Mouse (Mus musculus): ENCODE measurements around the gene Rhoa. TPM values are rescaled to one million over a fixed set of nuclear protein-coding genes. Genes with fewer than 3 reads are reported as not detected.
"Not testable (repeated sequence)": the region's sequence is repeated elsewhere in the genome, so short reads cannot be mapped to it uniquely, and the experiment has no call there.

The Rhoa gene
- polyA plus RNA-seq, 1 experiment from 2014 or later = 236 TPM

DNA sequence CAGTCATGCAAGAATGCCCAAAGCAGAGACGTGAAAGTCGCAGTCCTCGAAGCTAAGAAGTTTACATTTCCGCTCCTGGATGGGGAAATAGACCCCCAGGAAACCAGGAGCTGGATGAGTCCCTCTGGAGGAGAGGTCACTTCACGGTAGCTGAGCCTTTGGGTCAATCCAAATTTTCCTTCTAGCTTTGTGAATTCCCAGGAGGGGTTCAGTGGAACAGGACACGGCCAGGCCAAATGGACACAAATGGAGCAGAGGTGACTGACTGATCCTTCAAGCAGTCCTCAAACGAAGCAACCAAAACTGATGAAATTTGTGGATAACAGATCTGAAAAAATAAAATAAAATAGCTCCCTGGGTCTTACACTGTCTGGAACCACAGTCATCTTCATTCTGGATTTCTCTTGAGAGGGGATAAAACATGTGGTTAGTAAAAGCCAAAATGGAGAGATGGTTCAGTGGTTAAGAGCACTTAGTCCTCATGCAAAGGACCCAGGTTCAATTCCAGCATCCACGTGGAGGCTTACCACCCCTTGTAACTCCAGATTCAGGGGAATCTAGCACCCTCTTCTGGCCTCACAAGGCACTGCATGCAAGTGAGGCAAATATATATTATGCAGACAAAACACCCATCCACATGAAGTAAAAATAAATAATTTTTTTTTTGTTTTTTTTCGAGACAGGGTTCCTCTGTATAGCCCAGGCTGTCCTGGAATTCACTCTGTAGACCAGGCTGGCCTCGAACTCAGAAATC, 27.1 kb upstream of the Rhoa start:
- DNase-seq (ENCODE audit: low spot score) (no peak), ATAC-seq (ENCODE audit: insufficient read depth, low FRiP score, low TSS enrichment) (no peak)
- H3K4me3 ChIP-seq (ENCODE audit: low read depth, low read length) = no peak overlapping the region
- no peak overlapping the region for H3K27ac ChIP-seq (ENCODE audit: low read depth, low read length)
- no peaks in the 10 kb centered on the region for H3K27me3 ChIP-seq (ENCODE audit: control insufficient read depth, insufficient read depth, low read length)
- H3K9ac ChIP-seq (ENCODE audit: low read length) = no peak overlapping the region
- no peaks in the 10 kb centered on the region for H3K36me3 ChIP-seq (ENCODE audit: control insufficient read depth, insufficient read depth, low read length)
- no peaks in the 10 kb centered on the region for H3K9me3 ChIP-seq (ENCODE audit: control insufficient read depth, low read length)
- no peak overlapping the region for H3K4me2 ChIP-seq (ENCODE audit: low read depth)
- 67% methylated on average over 10 of the region's 10 CpGs for WGBS
- no peaks in the 10 kb centered on the region for H3K4me1 ChIP-seq (ENCODE audit: control insufficient read depth, insufficient read depth, low read length)

DNA sequence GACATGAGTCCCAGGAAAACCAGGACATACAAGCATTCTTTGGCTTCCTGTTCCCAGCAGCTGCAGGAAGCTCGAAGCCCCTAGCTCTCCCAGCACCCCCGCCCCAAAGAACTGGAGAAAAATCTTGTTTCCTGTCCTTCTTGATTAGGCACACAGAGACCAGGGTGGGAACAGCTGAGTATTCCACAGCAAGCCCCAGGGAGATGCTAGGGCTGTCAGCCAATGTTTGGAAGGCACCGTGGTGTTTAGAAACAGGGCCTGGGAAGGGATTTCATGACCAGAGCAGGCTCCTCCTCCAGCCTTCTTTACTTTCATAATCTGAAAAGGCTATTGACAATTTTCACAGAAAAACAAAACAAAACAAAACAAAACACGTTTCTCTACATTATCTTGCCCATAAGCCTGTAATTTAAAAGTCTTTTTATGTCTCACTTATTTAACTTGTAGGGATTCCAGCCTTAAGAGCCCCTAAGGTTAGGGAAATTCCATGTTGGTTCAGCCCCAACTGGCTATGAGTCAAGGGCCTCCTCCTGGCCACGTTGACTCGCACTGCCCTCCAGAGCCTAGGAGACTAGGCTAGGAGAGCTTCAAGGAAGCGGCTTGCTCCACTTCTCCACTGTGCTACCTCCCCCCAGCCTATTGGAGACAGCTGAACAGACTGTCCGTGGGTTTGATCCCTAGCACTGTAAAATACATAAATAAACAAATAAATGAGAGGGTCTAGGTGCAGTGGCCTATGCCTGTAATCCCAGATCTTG, 25.7 kb upstream of the Rhoa start:
- Histone ChIP-seq H3K9ac (ENCODE audit: low read length) (no peak overlapping the region), H3K4me2 (ENCODE audit: low read depth) (no peak overlapping the region), H3K9me3 (ENCODE audit: control insufficient read depth, low read length) (no peaks in the 10 kb centered on the region), H3K4me3 (ENCODE audit: low read depth, low read length) (no peak overlapping the region), H3K36me3 (ENCODE audit: control insufficient read depth, insufficient read depth, low read length) (no peaks in the 10 kb centered on the region), H3K4me1 (ENCODE audit: control insufficient read depth, insufficient read depth, low read length) (no peaks in the 10 kb centered on the region), H3K27ac (ENCODE audit: low read depth, low read length) (no peak overlapping the region), H3K27me3 (ENCODE audit: control insufficient read depth, insufficient read depth, low read length) (no peaks in the 10 kb centered on the region)
- ATAC-seq (ENCODE audit: insufficient read depth, low FRiP score, low TSS enrichment) = no peak
- DNase-seq (ENCODE audit: low spot score) = no peak
- WGBS = 49% methylated on average over 8 of the region's 8 CpGs

DNA sequence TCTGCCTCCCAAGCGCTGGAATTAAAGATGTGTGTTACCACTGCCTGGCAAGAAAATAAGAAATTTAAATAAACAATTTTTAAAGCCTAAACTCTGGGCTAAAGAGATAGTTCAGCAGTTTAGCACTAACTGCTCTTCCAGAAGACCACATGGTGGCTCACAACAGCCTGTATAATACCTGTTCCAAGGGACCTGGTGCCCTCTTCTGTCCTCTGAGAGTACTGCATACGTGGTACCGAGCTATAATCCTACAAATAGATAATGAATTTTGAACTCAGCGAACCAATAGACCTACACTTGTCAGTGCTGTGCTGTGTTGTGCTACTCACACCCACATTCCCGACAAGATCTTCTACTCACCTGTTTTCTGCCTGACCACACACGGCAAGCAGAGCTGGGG, 21.5 kb upstream of the Rhoa start:
- H3K9me3 ChIP-seq (ENCODE audit: control insufficient read depth, low read length) = no peaks in the 10 kb centered on the region
- 17% methylated on average over 6 of the region's 6 CpGs for WGBS
- H3K36me3 ChIP-seq (ENCODE audit: control insufficient read depth, insufficient read depth, low read length) = no peaks in the 10 kb centered on the region
- no peaks in the 10 kb centered on the region for H3K27me3 ChIP-seq (ENCODE audit: control insufficient read depth, insufficient read depth, low read length)
- H3K4me3 ChIP-seq (ENCODE audit: low read depth, low read length) = no peak overlapping the region
- no peak overlapping the region for H3K9ac ChIP-seq (ENCODE audit: low read length)
- ATAC-seq (ENCODE audit: insufficient read depth, low FRiP score, low TSS enrichment) = no peak
- DNase-seq (ENCODE audit: low spot score) = peak; percentile 67
- H3K27ac ChIP-seq (ENCODE audit: low read depth, low read length) = no peak overlapping the region
- no peak overlapping the region for H3K4me2 ChIP-seq (ENCODE audit: low read depth)
- H3K4me1 ChIP-seq (ENCODE audit: control insufficient read depth, insufficient read depth, low read length) = no peaks in the 10 kb centered on the region

DNA sequence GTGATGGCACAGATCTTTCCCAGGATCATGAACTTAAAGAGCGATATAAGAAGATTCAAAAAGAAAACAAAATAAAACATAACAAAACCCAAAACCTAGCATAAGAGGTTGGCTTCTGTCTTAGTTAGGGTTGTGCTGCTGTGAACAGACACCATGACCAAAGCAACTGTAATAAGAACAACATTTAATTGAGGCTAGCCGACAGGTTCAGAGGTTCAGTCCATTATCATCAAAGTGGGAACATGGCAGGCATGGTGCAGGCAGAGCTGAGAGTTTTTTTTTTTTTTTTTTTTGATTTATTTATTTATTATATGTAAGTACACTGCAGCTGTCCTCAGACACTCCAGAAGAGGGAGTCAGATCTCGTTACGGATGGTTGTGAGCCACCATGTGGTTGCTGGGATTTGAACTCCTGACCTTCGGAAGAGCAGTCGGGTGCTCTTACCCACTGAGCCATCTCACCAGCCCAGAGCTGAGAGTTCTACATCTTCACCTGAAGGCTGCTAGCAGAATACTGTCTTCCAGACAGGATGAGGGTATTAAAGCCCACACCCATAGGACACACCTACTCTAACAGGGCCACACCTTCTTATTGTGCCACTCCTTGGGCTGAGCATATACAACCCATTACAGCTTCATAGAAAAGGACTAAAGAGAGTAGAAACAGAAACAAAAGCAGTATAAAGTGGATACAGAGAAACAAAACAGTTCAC, 18.2 kb upstream of the Rhoa start:
- not testable (repeated sequence) for H3K9me3 ChIP-seq (ENCODE audit: control insufficient read depth, low read length); ATAC-seq (ENCODE audit: insufficient read depth, low FRiP score, low TSS enrichment); H3K4me3 ChIP-seq (ENCODE audit: low read depth, low read length); H3K9ac ChIP-seq (ENCODE audit: low read length); H3K27me3 ChIP-seq (ENCODE audit: control insufficient read depth, insufficient read depth, low read length); H3K4me1 ChIP-seq (ENCODE audit: control insufficient read depth, insufficient read depth, low read length); H3K27ac ChIP-seq (ENCODE audit: low read depth, low read length); DNase-seq (ENCODE audit: low spot score); H3K36me3 ChIP-seq (ENCODE audit: control insufficient read depth, insufficient read depth, low read length); H3K4me2 ChIP-seq (ENCODE audit: low read depth)
- 89% methylated on average over 4 of the region's 6 CpGs for WGBS

DNA sequence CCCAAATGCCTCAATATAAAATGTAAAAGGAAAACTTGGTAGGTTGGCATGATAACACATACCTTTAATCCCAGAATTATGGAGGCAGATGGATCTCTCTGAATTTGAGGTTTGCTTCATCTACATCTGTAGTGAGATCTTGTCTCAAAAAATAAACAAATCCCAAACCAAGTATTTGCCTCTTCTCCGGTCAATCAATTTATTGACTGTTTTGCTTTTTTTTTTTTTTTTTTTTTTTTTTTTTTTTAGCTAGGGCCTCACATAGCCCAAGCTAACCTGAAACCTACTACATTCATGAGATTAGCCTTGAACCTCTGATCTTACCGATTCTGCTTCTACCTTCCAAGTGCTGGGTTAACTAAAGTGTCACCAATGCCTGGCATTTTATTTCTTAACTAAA, 16.6 kb upstream of the Rhoa start:
- Histone ChIP-seq H3K9ac (ENCODE audit: low read length) (peak overlapping the region; percentile 59; the same call in 1 of the 2 replicates), H3K4me2 (ENCODE audit: low read depth) (peak overlapping the region; percentile 54), H3K4me3 (ENCODE audit: low read depth, low read length) (peak overlapping the region; percentile 51; the same call in 1 of the 2 replicates), H3K36me3 (ENCODE audit: control insufficient read depth, insufficient read depth, low read length) (no peaks in the 10 kb centered on the region), H3K9me3 (ENCODE audit: control insufficient read depth, low read length) (no peaks in the 10 kb centered on the region), H3K27me3 (ENCODE audit: control insufficient read depth, insufficient read depth, low read length) (no peaks in the 10 kb centered on the region), H3K4me1 (ENCODE audit: control insufficient read depth, insufficient read depth, low read length) (peaks cover 5% of the 10 kb centered on the region; the same call in 1 of the 2 replicates), H3K27ac (ENCODE audit: low read depth, low read length) (peak overlapping the region; percentile 74; the same call in 1 of the 2 replicates)
- ATAC-seq (ENCODE audit: insufficient read depth, low FRiP score, low TSS enrichment) (no peak), DNase-seq (ENCODE audit: low spot score) (no peak)
- WGBS = 63% methylated on average over 2 of the region's 2 CpGs

DNA sequence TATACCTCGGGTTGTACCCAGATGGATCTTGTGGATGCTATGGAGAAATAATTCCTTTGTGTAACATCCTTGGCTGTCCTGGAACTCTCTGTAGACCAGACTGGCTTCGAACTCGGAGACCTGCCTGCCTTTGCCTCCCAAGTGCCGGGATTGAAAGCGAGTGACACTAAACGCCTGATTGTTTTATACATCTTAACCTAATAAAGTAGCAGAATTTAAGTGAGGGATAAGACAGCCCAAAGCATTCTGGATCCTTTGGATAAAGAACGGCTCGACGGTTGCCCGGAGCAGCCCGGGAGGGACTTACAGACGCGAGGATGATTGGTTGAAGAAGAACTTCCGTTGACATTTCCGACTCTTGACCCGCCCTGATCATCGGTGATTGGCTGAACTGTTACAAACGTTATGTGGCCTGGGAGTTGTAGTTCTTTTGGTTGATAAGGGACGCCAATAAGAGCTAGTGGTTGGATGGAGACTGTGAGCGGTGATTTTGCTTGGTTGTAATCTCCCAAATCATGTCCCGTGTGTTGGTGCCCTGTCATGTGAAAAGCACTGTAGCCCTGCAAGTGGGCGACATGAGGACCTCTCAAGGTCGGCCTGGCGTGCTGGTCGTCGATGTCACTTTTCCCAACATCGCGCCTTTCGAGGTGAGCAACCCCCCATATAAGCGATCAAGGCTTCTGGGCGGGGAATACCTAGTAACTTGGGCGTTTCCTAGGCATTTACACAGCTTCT, 15.7 kb upstream of the Rhoa start, which contains the start of gene Nicn1:
TSS of gene Nicn1 (plus strand) at position 414 of the 735 bp plus-strand sequence.
- Histone ChIP-seq H3K4me1 (ENCODE audit: control insufficient read depth, insufficient read depth, low read length) (peaks cover 5% of the 10 kb centered on the region; the same call in 1 of the 2 replicates), H3K36me3 (ENCODE audit: control insufficient read depth, insufficient read depth, low read length) (no peaks in the 10 kb centered on the region), H3K27ac (ENCODE audit: low read depth, low read length) (peak within 1 kb of the TSS; percentile 74), H3K9me3 (ENCODE audit: control insufficient read depth, low read length) (no peaks in the 10 kb centered on the region), H3K27me3 (ENCODE audit: control insufficient read depth, insufficient read depth, low read length) (no peaks in the 10 kb centered on the region), H3K9ac (ENCODE audit: low read length) (peak within 1 kb of the TSS; percentile 59), H3K4me2 (ENCODE audit: low read depth) (peak within 1 kb of the TSS; percentile 74), H3K4me3 (ENCODE audit: low read depth, low read length) (peak within 1 kb of the TSS; percentile 51)
- under 1% methylated on average over 32 of the region's 32 CpGs for WGBS
- DNase-seq (ENCODE audit: low spot score) = peak; percentile 90
- ATAC-seq (ENCODE audit: insufficient read depth, low FRiP score, low TSS enrichment) = peak; percentile 96

DNA sequence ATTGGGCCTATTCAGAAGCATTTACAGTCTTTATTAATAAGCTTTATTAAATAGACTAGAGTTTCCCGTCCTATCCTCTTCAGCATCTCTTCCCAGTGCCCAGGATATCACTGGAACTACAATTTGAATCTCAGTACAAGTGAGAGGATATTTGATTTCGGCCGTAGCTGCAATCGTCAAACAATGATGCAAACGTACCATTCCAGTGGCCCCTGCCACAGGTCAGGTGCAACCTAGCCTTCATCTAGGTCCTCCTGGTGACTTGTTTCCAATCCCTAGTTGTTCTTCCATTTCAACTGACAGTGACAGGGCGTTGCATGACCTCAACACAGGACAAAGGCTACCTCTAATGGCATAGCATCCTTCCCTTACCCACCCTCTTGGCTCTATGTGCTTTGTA, 15.2 kb upstream of the Rhoa start:
- H3K9ac ChIP-seq (ENCODE audit: low read length) = peak overlapping the region; percentile 59
- H3K4me2 ChIP-seq (ENCODE audit: low read depth) = peak overlapping the region; percentile 74
- H3K4me1 ChIP-seq (ENCODE audit: control insufficient read depth, insufficient read depth, low read length) = peaks cover 5% of the 10 kb centered on the region; the same call in 1 of the 2 replicates
- no peaks in the 10 kb centered on the region for H3K9me3 ChIP-seq (ENCODE audit: control insufficient read depth, low read length)
- no peak for DNase-seq (ENCODE audit: low spot score)
- no peak overlapping the region for H3K27ac ChIP-seq (ENCODE audit: low read depth, low read length)
- WGBS = 49% methylated on average over 6 of the region's 6 CpGs
- peak overlapping the region; percentile 51 for H3K4me3 ChIP-seq (ENCODE audit: low read depth, low read length)
- H3K27me3 ChIP-seq (ENCODE audit: control insufficient read depth, insufficient read depth, low read length) = no peaks in the 10 kb centered on the region
- H3K36me3 ChIP-seq (ENCODE audit: control insufficient read depth, insufficient read depth, low read length) = no peaks in the 10 kb centered on the region
- no peak for ATAC-seq (ENCODE audit: insufficient read depth, low FRiP score, low TSS enrichment)
